Mouse (Mus musculus): Measurements from ENCODE around the gene Opcml. TPM values are rescaled to one million over a fixed set of nuclear protein-coding genes. Genes with fewer than 3 reads are reported as not detected.

Gene Opcml
- total and polyA plus RNA-seq, 2 experiments from 2014 or later = 48.3 to 88.2 TPM

- ATAC-seq (no peak), DNase-seq (ENCODE audit: low spot score) (no peak)
- no peak for TF ChIP-seq CTCF (IDR thresholded peaks at IDR 0.05; ENCODE audit: low read depth)
- Histone ChIP-seq H3K4me2 (ENCODE audit: low read depth, low read length) (no peak overlapping the region), H3K4me3 (ENCODE audit: low read length) (no peak overlapping the region), H3K4me1 (ENCODE audit: insufficient read depth, low read length) (no peaks in the 10 kb centered on the region), H3K27me3 (ENCODE audit: insufficient read depth, low read length) (no peaks in the 10 kb centered on the region), H3K36me3 (ENCODE audit: insufficient read depth, low read length) (no peaks in the 10 kb centered on the region), H3K9me3 (ENCODE audit: low read length) (no peaks in the 10 kb centered on the region), H3K27ac (no peak overlapping the region), H3K9ac (replicated peaks; ENCODE audit: low read length) (no peak overlapping the region)
- 80% methylated on average over 1 of the region's 1 CpGs for WGBS
Observed at GRCm38 (mm10) chr9:28190751-28191150, 400.2 kb downstream of the Opcml start.

GRCm38 (mm10) chr9:28196550-28196949 lies 406.0 kb downstream of the Opcml start:
- Histone ChIP-seq H3K9me3 (ENCODE audit: low read length) (no peaks in the 10 kb centered on the region), H3K27ac (no peak overlapping the region), H3K4me2 (ENCODE audit: low read depth, low read length) (no peak overlapping the region), H3K27me3 (ENCODE audit: insufficient read depth, low read length) (no peaks in the 10 kb centered on the region), H3K36me3 (ENCODE audit: insufficient read depth, low read length) (no peaks in the 10 kb centered on the region), H3K4me3 (ENCODE audit: low read length) (no peak overlapping the region), H3K9ac (replicated peaks; ENCODE audit: low read length) (no peak overlapping the region), H3K4me1 (ENCODE audit: insufficient read depth, low read length) (no peaks in the 10 kb centered on the region)
- TF ChIP-seq CTCF (IDR thresholded peaks at IDR 0.05; ENCODE audit: low read depth) = no peak
- ATAC-seq (no peak), DNase-seq (ENCODE audit: low spot score) (peak; percentile 30)
- WGBS = 90% methylated on average over 2 of the region's 2 CpGs

- Histone ChIP-seq H3K27ac (no peak overlapping the region), H3K27me3 (ENCODE audit: insufficient read depth, low read length) (no peaks in the 10 kb centered on the region), H3K4me1 (ENCODE audit: insufficient read depth, low read length) (no peaks in the 10 kb centered on the region), H3K36me3 (ENCODE audit: insufficient read depth, low read length) (no peaks in the 10 kb centered on the region), H3K4me3 (ENCODE audit: low read length) (no peak overlapping the region), H3K9me3 (ENCODE audit: low read length) (no peaks in the 10 kb centered on the region), H3K4me2 (ENCODE audit: low read depth, low read length) (no peak overlapping the region), H3K9ac (replicated peaks; ENCODE audit: low read length) (no peak overlapping the region)
- WGBS = 29% methylated on average over 2 of the region's 2 CpGs
- TF ChIP-seq CTCF (IDR thresholded peaks at IDR 0.05; ENCODE audit: low read depth) = no peak
- no peak for DNase-seq (ENCODE audit: low spot score)
- ATAC-seq = no peak
Observed at GRCm38 (mm10) chr9:28197061-28197460, 406.5 kb downstream of the Opcml start.

- no peak overlapping the region for H3K9ac ChIP-seq (replicated peaks; ENCODE audit: low read length)
- no peaks in the 10 kb centered on the region for H3K4me1 ChIP-seq (ENCODE audit: insufficient read depth, low read length)
- H3K27ac ChIP-seq = no peak overlapping the region
- no peaks in the 10 kb centered on the region for H3K9me3 ChIP-seq (ENCODE audit: low read length)
- H3K27me3 ChIP-seq (ENCODE audit: insufficient read depth, low read length) = no peaks in the 10 kb centered on the region
- DNase-seq (ENCODE audit: low spot score) (peak; percentile 76), ATAC-seq (peak; percentile 86; the same call in 1 of the 2 replicates)
- WGBS = 56% methylated on average over 3 of the region's 3 CpGs
- TF ChIP-seq CTCF (IDR thresholded peaks at IDR 0.05; ENCODE audit: low read depth) = peak; percentile 86
- H3K36me3 ChIP-seq (ENCODE audit: insufficient read depth, low read length) = no peaks in the 10 kb centered on the region
- no peak overlapping the region for H3K4me3 ChIP-seq (ENCODE audit: low read length)
- H3K4me2 ChIP-seq (ENCODE audit: low read depth, low read length) = no peak overlapping the region
Observed at GRCm38 (mm10) chr9:28197631-28198030, 407.1 kb downstream of the Opcml start.

GRCm38 (mm10) chr9:28198106-28198694 lies 407.6 kb downstream of the Opcml start:
- ATAC-seq (no peak), DNase-seq (ENCODE audit: low spot score) (no peak)
- WGBS = 79% methylated on average over 5 of the region's 5 CpGs
- no peak for TF ChIP-seq CTCF (IDR thresholded peaks at IDR 0.05; ENCODE audit: low read depth)
- H3K4me2 ChIP-seq (ENCODE audit: low read depth, low read length) = no peak overlapping the region
- no peaks in the 10 kb centered on the region for H3K9me3 ChIP-seq (ENCODE audit: low read length)
- H3K4me1 ChIP-seq (ENCODE audit: insufficient read depth, low read length) = no peaks in the 10 kb centered on the region
- H3K36me3 ChIP-seq (ENCODE audit: insufficient read depth, low read length) = no peaks in the 10 kb centered on the region
- H3K27me3 ChIP-seq (ENCODE audit: insufficient read depth, low read length) = no peaks in the 10 kb centered on the region
- H3K4me3 ChIP-seq (ENCODE audit: low read length) = no peak overlapping the region
- no peak overlapping the region for H3K9ac ChIP-seq (replicated peaks; ENCODE audit: low read length)
- H3K27ac ChIP-seq = no peak overlapping the region

- peak; percentile 38 for DNase-seq (ENCODE audit: low spot score)
Observed at GRCm38 (mm10) chr9:28207441-28207840, 416.9 kb downstream of the Opcml start.

GRCm38 (mm10) chr9:28208696-28209095 lies 418.1 kb downstream of the Opcml start:
- Histone ChIP-seq H3K27ac (no peak overlapping the region), H3K9ac (replicated peaks; ENCODE audit: low read length) (no peak overlapping the region), H3K4me3 (ENCODE audit: low read length) (no peak overlapping the region), H3K4me2 (ENCODE audit: low read depth, low read length) (no peak overlapping the region), H3K36me3 (ENCODE audit: insufficient read depth, low read length) (no peaks in the 10 kb centered on the region), H3K4me1 (ENCODE audit: insufficient read depth, low read length) (no peaks in the 10 kb centered on the region), H3K9me3 (ENCODE audit: low read length) (no peaks in the 10 kb centered on the region), H3K27me3 (ENCODE audit: insufficient read depth, low read length) (no peaks in the 10 kb centered on the region)
- ATAC-seq = no peak
- WGBS = 80% methylated on average over 1 of the region's 1 CpGs
- DNase-seq (ENCODE audit: low spot score) = no peak
- TF ChIP-seq CTCF (IDR thresholded peaks at IDR 0.05; ENCODE audit: low read depth) = no peak

More at GRCm38 (mm10) chr9:28207441-28207840, 416.9 kb downstream of the Opcml start:
- Histone ChIP-seq H3K9me3 (ENCODE audit: low read length) (no peaks in the 10 kb centered on the region), H3K27ac (no peak overlapping the region), H3K9ac (replicated peaks; ENCODE audit: low read length) (no peak overlapping the region), H3K4me2 (ENCODE audit: low read depth, low read length) (no peak overlapping the region), H3K4me1 (ENCODE audit: insufficient read depth, low read length) (no peaks in the 10 kb centered on the region), H3K4me3 (ENCODE audit: low read length) (no peak overlapping the region), H3K36me3 (ENCODE audit: insufficient read depth, low read length) (no peaks in the 10 kb centered on the region), H3K27me3 (ENCODE audit: insufficient read depth, low read length) (no peaks in the 10 kb centered on the region)
- no peak for TF ChIP-seq CTCF (IDR thresholded peaks at IDR 0.05; ENCODE audit: low read depth)
- WGBS = 49% methylated on average over 3 of the region's 3 CpGs
- no peak for ATAC-seq
